18 mouse cellular contexts compared by ENCODE assay signal in the genomic region with DNA sequence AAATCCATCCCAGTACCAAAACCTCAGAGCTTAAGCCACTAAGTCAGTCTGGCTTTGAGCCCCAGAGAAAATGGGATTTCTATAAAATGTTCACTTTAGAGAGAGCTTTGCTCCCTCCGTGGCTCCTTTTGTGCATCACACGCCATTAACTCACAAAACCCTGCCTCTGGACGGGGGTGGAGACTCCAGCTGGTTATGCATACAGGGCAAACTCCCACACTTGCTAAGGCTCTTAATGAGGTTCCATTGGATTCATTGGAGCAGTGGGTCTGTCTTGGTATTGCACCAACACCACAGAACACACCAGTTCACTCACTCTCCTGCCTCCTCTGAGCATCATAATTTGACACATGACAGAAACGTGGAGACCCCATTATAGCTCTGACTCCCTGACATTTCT.
"Had no signal": no experiment of that assay in that cellular context is flagged by ENCODE, and none has a peak within 500 bp of the region (broad histone marks: within the 10 kb centered on the region; RNA-seq: fewer than 3 reads in every experiment).

No protein-coding gene starts in this region.

- H3K27me3 ChIP-seq: liver, embryonic 15.5 days; lung, embryonic 15.5 days; midbrain, embryonic 12.5 days; midbrain, embryonic 15.5 days; stomach, embryonic 15.5 days had no signal

- H3K4me1 ChIP-seq: liver, embryonic 15.5 days; lung, embryonic 15.5 days; megakaryocyte, embryonic 14.5 days; midbrain, embryonic 12.5 days; midbrain, embryonic 15.5 days; stomach, embryonic 15.5 days had no signal

- H3K4me2 ChIP-seq: liver, embryonic 15.5 days; lung, embryonic 15.5 days; midbrain, embryonic 12.5 days; midbrain, embryonic 15.5 days; neural tube, embryonic 13.5 days; stomach, embryonic 15.5 days had no signal

- H3K4me3 ChIP-seq: liver, embryonic 15.5 days; lung, embryonic 15.5 days; megakaryocyte, embryonic 14.5 days; midbrain, embryonic 12.5 days; midbrain, embryonic 15.5 days; neural tube, embryonic 13.5 days; stomach, embryonic 15.5 days had no signal

- H3K9me3 ChIP-seq: liver, embryonic 15.5 days; lung, embryonic 15.5 days; midbrain, embryonic 12.5 days; midbrain, embryonic 15.5 days; neural tube, embryonic 13.5 days; stomach, embryonic 15.5 days had no signal

- H3K9ac ChIP-seq: liver, embryonic 15.5 days; liver, postnatal 0 days; lung, embryonic 15.5 days; midbrain, embryonic 12.5 days; midbrain, embryonic 15.5 days; neural tube, embryonic 13.5 days; stomach, embryonic 15.5 days had no signal

- ATAC-seq: liver, postnatal 0 days; lung, postnatal 0 days; midbrain, embryonic 15.5 days had no signal

- H3K36me3 ChIP-seq: liver, embryonic 15.5 days; lung, embryonic 15.5 days; midbrain, embryonic 12.5 days; midbrain, embryonic 15.5 days; neural tube, embryonic 13.5 days; stomach, embryonic 15.5 days had no signal

- DNase-seq: liver, postnatal 0 days; lung, adult 2 months; lung, postnatal 14 days; lung, postnatal 36 days; right cerebral cortex, postnatal 14 days; thymus, adult 2 months; thymus, postnatal 25 days; thymus, postnatal 4 days had no signal

- H3K27ac ChIP-seq: liver, embryonic 15.5 days; lung, embryonic 15.5 days; macrophage; midbrain, embryonic 12.5 days; midbrain, embryonic 15.5 days; neural tube, embryonic 13.5 days; stomach, embryonic 15.5 days; stomach, postnatal 0 days had no signal
